Mouse (Mus musculus): ENCODE measurements around the gene Plxna1. TPM values are rescaled to one million over a fixed set of nuclear protein-coding genes. Genes with fewer than 3 reads are reported as not detected.

Gene Plxna1
- polyA plus RNA-seq, 1 experiment from 2014 or later = 56.5 TPM

DNA sequence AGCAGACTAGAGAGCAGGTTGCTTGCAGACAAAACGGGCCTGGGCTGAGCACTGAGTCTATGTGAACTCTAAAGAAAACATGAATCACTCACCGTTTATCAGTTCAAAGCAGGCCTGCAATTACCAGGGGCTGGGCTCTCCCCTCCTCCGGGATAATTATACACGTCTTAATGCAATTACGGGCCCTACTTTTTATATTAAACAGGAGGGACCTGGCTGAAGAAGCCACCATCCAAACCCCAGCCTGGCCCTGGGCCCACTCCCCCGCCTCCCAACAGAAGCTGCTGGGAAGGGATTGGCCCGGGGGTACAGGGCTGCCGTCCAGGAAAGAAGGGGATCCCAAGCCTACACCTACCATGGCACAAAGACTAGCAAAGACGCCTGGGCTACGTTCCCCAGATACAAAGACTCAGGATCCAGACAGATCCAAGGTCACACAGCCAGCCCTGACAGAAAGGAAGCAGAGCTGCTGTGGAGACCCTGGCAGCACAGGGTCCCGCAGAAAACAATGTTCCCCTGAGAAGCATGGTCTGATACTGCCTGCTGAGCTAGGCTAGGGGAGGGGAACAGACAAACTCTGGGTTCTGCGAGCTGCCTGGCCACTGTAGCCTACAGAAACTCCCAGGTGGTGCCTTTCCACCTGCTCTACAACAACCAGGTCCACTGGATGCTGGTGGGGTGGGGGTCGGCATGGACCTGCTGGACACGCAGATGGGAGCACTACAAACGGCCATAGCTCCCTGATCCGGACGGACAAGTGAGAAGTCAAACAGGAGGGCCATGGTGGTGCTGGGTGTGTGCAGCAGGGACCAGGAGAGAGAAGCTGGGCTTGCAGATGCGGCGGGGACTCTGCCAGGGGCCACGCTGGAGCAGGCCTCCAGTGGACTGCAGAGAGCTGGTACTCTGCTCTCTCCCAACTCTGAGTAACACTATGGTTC lies 2.4 kb downstream of the Plxna1 start:
- H3K4me2 ChIP-seq (replicated peaks) = peak overlapping the region; percentile 68
- 54% methylated on average over 20 of the region's 20 CpGs for WGBS
- no peaks in the 10 kb centered on the region for H3K9me3 ChIP-seq
- peaks cover 21% of the 10 kb centered on the region for H3K27me3 ChIP-seq
- peaks cover 25% of the 10 kb centered on the region for H3K36me3 ChIP-seq
- H3K4me3 ChIP-seq = peak overlapping the region; percentile 99
- peak overlapping the region; percentile 79 for H3K27ac ChIP-seq (replicated peaks)
- no peak for ATAC-seq (ENCODE audit: low FRiP score, low read depth)
- peak overlapping the region; percentile 99 for H3K9ac ChIP-seq (replicated peaks)
- H3K4me1 ChIP-seq = peaks cover 74% of the 10 kb centered on the region

GRCm38 (mm10) chr6:89359192-89359591 lies 3.2 kb downstream of the Plxna1 start:
- Histone ChIP-seq H3K9ac (replicated peaks) (peak overlapping the region; percentile 99; the same call in 1 of the 2 replicates), H3K9me3 (no peaks in the 10 kb centered on the region), H3K36me3 (peaks cover 33% of the 10 kb centered on the region), H3K4me3 (peak overlapping the region; percentile 99; the same call in 1 of the 2 replicates), H3K27me3 (peaks cover 14% of the 10 kb centered on the region), H3K4me1 (peaks cover 82% of the 10 kb centered on the region), H3K4me2 (replicated peaks) (peak overlapping the region; percentile 68), H3K27ac (replicated peaks) (peak overlapping the region; percentile 47; the same call in 1 of the 2 replicates)
- no peak for ATAC-seq (ENCODE audit: low FRiP score, low read depth)
- 88% methylated on average over 3 of the region's 3 CpGs for WGBS

DNA sequence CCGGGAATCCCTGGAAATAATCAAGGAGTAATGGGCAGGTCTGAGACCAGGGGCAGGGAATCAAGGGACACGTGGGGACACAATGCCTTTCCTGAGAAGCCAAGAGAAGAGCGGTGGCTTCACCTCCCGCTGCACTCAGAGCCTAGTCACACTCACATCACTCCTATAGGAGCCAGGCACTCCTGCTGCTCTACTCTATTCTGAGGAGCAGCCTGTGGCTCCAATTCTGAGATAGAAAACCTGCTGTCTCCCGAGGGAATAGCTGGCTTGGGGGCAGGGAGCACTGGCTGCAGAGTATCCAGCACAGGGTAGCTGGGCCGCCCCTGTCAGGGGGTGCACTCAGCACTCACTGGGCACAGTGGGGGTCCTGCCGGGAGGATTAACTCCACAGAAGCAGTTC lies 6.8 kb downstream of the Plxna1 start:
- no peaks in the 10 kb centered on the region for H3K9me3 ChIP-seq
- H3K4me2 ChIP-seq (replicated peaks) = peak overlapping the region; percentile 17; the same call in 1 of the 2 replicates
- 0 out of 2 replicates have a peak overlapping the region, but pooled peaks have one; percentile 2 for H3K4me3 ChIP-seq
- WGBS = 33% methylated on average over 7 of the region's 7 CpGs
- H3K9ac ChIP-seq (replicated peaks) = 0 out of 2 replicates have a peak overlapping the region, but pooled peaks have one; percentile 6
- peak overlapping the region; percentile 25; the same call in 1 of the 2 replicates for H3K27ac ChIP-seq (replicated peaks)
- H3K36me3 ChIP-seq = peaks cover 62% of the 10 kb centered on the region
- ATAC-seq (ENCODE audit: low FRiP score, low read depth) = no peak
- no peaks in the 10 kb centered on the region for H3K27me3 ChIP-seq
- peaks cover 98% of the 10 kb centered on the region for H3K4me1 ChIP-seq

DNA sequence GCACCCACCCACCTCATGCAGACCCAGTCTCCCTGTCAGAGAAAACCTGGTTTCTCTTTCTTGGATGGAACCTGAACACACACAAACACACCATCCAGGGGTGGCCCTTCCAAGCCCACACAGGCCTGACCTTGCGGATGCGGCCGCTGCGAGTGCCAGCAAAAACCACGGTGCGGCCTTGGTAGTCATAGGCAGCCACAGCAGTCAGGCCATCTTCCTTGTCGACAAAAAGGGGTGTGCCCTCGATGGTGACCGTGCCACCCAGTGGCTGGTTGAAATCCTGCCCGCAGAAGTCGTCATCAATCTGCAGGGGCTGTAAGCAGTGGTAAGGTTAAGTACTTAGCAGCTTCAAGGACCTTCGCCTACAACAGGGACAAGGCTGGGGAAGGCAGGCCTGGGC lies 7.7 kb downstream of the Plxna1 start:
- Histone ChIP-seq H3K27me3 (no peaks in the 10 kb centered on the region), H3K4me2 (replicated peaks) (no peak overlapping the region), H3K9ac (replicated peaks) (no peak overlapping the region), H3K4me1 (peaks cover 94% of the 10 kb centered on the region), H3K27ac (replicated peaks) (peak overlapping the region; percentile 1; the same call in 1 of the 2 replicates), H3K9me3 (no peaks in the 10 kb centered on the region), H3K36me3 (peaks cover 72% of the 10 kb centered on the region), H3K4me3 (no peak overlapping the region)
- 89% methylated on average over 12 of the region's 12 CpGs for WGBS
- no peak for ATAC-seq (ENCODE audit: low FRiP score, low read depth)

DNA sequence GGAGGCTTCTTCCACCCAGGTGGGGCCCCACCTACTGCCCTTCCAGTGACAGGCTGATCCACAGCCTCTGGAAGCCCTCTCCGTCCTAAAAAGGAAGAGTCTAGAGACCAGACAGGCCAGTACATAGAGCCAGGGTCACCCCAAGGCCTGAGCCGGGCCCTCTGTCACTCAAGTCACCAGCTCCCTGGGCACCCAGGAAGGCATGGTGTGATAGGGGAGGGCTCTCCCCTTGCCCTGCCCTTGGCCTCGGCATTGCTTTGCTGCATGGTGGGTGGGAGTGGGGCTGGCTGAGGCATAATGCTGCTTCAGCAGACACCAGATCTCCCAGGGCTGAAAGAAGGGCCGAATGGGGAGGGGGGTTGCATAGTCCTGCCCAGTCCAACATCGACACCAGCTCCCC lies 8.3 kb downstream of the Plxna1 start:
- Histone ChIP-seq H3K36me3 (peaks cover 78% of the 10 kb centered on the region), H3K27ac (replicated peaks) (no peak overlapping the region), H3K4me2 (replicated peaks) (no peak overlapping the region), H3K9me3 (no peaks in the 10 kb centered on the region), H3K27me3 (no peaks in the 10 kb centered on the region), H3K4me3 (no peak overlapping the region), H3K9ac (replicated peaks) (no peak overlapping the region), H3K4me1 (peaks cover 87% of the 10 kb centered on the region)
- 85% methylated on average over 5 of the region's 5 CpGs for WGBS
- ATAC-seq (ENCODE audit: low FRiP score, low read depth) = no peak

DNA sequence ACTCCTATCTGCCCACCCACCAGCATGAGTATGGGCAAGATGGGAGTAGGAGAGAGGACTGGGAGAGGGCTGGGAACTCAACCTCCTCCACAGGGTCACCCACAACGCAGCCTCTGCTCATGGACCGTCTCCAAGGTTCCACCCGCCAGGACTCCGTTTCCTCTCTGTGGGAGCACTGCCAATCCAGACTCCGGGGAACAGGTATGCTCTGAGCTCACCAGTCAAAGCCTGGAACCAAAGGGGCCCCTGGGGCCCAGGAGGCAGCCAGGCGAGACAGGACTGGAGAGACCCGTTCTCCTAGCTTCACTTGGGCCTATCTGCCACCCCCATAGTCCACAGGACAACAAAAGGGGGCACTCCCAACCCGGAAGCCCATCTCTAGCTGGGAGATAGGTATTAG lies 9.3 kb downstream of the Plxna1 start:
- Histone ChIP-seq H3K9me3 (no peaks in the 10 kb centered on the region), H3K4me1 (peaks cover 78% of the 10 kb centered on the region), H3K36me3 (peaks cover 88% of the 10 kb centered on the region), H3K4me2 (replicated peaks) (no peak overlapping the region), H3K27me3 (no peaks in the 10 kb centered on the region), H3K27ac (replicated peaks) (peak overlapping the region; percentile 46; the same call in 1 of the 2 replicates), H3K4me3 (no peak overlapping the region), H3K9ac (replicated peaks) (no peak overlapping the region)
- WGBS = 71% methylated on average over 8 of the region's 8 CpGs
- ATAC-seq (ENCODE audit: low FRiP score, low read depth) = no peak

DNA sequence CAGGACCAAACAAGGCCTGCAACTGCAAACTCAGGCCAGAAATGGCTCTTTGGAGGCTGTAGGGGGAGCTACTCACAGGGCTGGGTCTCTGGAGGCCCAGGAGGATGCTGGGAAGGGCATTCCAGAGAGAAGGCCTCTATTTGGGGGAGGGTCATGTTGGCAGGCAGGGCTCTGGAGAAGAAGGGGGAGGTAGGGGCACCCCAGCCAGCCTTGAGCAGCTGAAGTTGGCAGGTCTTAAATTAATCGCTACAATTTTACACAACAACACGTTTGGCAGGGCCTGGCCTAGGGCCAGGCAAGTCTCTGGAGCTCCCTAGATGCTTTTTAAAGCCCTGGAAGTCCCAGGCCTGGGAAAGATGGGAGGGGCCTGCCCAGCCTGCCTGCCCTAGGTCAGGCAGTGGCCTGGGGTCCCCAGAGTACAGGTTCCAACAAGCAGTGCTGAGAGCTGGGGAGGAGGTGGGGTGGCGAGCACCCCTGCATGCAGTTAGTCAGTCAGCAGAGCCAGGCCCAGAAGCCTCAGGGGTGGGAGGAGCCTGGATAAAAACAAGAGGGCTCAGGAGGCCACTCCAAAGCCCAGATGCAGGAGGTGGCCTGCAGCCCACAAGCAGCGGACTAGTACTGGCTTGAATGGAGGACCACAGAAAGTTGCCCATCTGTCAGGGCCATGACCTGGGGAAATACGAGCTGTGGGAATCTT lies 10.8 kb downstream of the Plxna1 start:
- Histone ChIP-seq H3K27ac (replicated peaks) (peak overlapping the region; percentile 74), H3K36me3 (peaks cover 91% of the 10 kb centered on the region)
- WGBS = 27% methylated on average over 5 of the region's 5 CpGs

DNA sequence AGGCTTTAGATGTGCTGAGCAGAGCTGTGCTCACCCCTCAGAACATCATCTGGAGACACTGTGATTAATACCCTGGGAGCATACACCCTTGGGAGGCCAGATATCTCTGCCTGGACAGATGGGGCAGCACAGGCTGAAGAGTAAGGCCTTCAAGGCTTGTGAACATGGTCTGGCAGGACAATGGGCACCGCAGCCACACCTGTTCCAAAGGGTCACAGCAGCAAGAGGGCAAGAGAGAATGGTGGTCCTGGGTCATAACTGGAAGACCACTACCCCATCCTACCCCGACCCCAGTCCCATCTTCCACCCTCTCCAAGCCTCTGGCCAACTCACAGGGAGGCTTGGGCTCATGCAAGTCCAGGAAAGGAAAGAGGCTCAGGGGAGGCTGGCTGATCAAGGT lies 11.9 kb downstream of the Plxna1 start:
- no peak overlapping the region for H3K4me2 ChIP-seq (replicated peaks)
- peaks cover 91% of the 10 kb centered on the region for H3K36me3 ChIP-seq
- H3K9me3 ChIP-seq = no peaks in the 10 kb centered on the region
- 94% methylated on average over 2 of the region's 2 CpGs for WGBS
- ATAC-seq (ENCODE audit: low FRiP score, low read depth) = no peak
- H3K4me3 ChIP-seq = no peak overlapping the region
- H3K27me3 ChIP-seq = no peaks in the 10 kb centered on the region
- H3K4me1 ChIP-seq = peaks cover 57% of the 10 kb centered on the region
- H3K9ac ChIP-seq (replicated peaks) = no peak overlapping the region
- no peak overlapping the region for H3K27ac ChIP-seq (replicated peaks)

More for the DNA sequence above, 10.8 kb downstream of the Plxna1 start:
- H3K9me3 ChIP-seq = no peaks in the 10 kb centered on the region
- H3K4me3 ChIP-seq = no peak overlapping the region
- H3K4me1 ChIP-seq = peaks cover 63% of the 10 kb centered on the region
- ATAC-seq (ENCODE audit: low FRiP score, low read depth) = peak; percentile 55
- no peak overlapping the region; the same call in 1 of the 2 replicates for H3K4me2 ChIP-seq (replicated peaks)
- no peaks in the 10 kb centered on the region for H3K27me3 ChIP-seq
- H3K9ac ChIP-seq (replicated peaks) = no peak overlapping the region

DNA sequence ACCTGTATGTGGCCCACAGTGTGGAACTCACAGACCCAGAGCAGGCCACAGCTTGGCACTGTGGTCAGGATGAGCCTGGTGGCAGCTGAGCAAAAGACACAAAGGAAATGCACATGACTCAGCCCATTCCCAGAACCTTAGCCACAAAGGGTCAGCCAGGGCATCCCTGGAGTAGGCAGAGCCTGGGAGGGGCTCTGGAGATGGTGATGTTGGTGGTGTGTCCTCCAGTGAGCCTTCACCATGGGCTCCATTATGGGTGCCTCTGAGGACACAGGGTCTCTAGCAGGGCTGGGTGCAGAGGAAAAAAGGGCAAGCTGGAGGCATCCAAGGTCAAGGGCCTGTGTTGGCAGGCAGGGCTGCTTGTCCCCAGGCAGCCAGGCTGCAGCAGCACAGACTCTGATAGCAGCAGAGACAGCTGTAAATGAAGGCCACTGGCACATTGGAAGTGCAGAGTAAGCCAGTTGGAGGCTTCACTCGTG lies 12.3 kb downstream of the Plxna1 start:
- peaks cover 57% of the 10 kb centered on the region for H3K4me1 ChIP-seq
- no peaks in the 10 kb centered on the region for H3K9me3 ChIP-seq
- H3K4me2 ChIP-seq (replicated peaks) = no peak overlapping the region
- peaks cover 89% of the 10 kb centered on the region for H3K36me3 ChIP-seq
- WGBS = 76% methylated on average over 1 of the region's 1 CpGs
- H3K27ac ChIP-seq (replicated peaks) = no peak overlapping the region
- no peak overlapping the region for H3K9ac ChIP-seq (replicated peaks)
- H3K4me3 ChIP-seq = no peak overlapping the region
- H3K27me3 ChIP-seq = no peaks in the 10 kb centered on the region
- ATAC-seq (ENCODE audit: low FRiP score, low read depth) = no peak

DNA sequence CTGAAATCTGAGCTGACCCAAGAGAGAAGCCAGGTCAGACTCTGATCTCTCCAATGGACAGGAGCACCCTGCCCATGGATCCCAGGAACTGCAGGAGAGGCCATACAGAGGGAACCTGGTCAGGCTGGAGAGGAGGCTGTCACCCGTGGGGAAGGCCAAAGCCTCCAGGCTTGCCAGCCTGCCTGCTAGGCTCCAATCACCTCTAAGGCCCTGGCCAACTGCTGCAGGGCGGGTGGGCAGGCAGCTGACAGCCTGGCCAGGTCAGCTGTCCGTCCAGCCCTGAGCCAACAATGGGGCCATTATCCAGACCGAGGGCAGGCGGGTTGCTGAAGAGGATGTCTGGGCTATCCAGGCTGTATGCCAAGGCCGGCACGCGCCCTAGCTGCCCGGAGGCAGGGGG lies 14.1 kb downstream of the Plxna1 start:
- Histone ChIP-seq H3K9me3 (no peaks in the 10 kb centered on the region), H3K9ac (replicated peaks) (no peak overlapping the region), H3K4me1 (peaks cover 46% of the 10 kb centered on the region), H3K4me3 (no peak overlapping the region), H3K27me3 (no peaks in the 10 kb centered on the region), H3K36me3 (peaks cover 83% of the 10 kb centered on the region), H3K27ac (replicated peaks) (no peak overlapping the region), H3K4me2 (replicated peaks) (no peak overlapping the region)
- ATAC-seq (ENCODE audit: low FRiP score, low read depth) = no peak
- WGBS = 80% methylated on average over 9 of the region's 9 CpGs

DNA sequence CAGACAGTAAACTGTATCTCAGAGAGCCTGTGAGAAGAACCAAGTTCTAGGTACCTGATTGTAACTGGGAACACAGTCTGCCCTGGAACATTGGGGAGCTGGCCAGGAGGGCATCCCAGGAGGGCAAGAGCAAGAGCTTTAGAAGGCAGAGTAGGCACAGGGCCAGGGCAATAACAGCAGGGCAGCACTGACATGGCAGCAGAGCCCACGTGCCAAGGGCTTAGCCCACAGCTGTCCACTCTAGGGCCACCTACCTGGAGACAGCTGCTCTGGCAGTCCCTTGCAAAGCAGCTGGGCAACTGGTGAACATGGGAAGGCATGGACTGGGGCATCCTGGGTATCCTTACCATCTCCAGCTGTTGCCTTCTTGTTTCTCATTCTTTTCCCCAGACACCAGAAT lies 14.6 kb downstream of the Plxna1 start:
- no peaks in the 10 kb centered on the region for H3K9me3 ChIP-seq
- no peak overlapping the region for H3K27ac ChIP-seq (replicated peaks)
- no peak for ATAC-seq (ENCODE audit: low FRiP score, low read depth)
- H3K4me2 ChIP-seq (replicated peaks) = no peak overlapping the region
- no peak overlapping the region for H3K4me3 ChIP-seq
- peaks cover 40% of the 10 kb centered on the region for H3K4me1 ChIP-seq
- H3K36me3 ChIP-seq = peaks cover 84% of the 10 kb centered on the region
- 83% methylated on average over 1 of the region's 1 CpGs for WGBS
- H3K9ac ChIP-seq (replicated peaks) = no peak overlapping the region
- no peaks in the 10 kb centered on the region for H3K27me3 ChIP-seq

GRCm38 (mm10) chr6:89345855-89346254 lies 16.6 kb downstream of the Plxna1 start:
- Histone ChIP-seq H3K4me2 (replicated peaks) (no peak overlapping the region), H3K4me3 (no peak overlapping the region), H3K4me1 (peaks cover 22% of the 10 kb centered on the region), H3K27me3 (no peaks in the 10 kb centered on the region), H3K9ac (replicated peaks) (0 out of 2 replicates have a peak overlapping the region, but pooled peaks have one; percentile 25), H3K27ac (replicated peaks) (peak overlapping the region; percentile 7; the same call in 1 of the 2 replicates), H3K36me3 (peaks cover 88% of the 10 kb centered on the region), H3K9me3 (no peaks in the 10 kb centered on the region)
- no peak for ATAC-seq (ENCODE audit: low FRiP score, low read depth)
- 90% methylated on average over 1 of the region's 1 CpGs for WGBS
